Mouse (Mus musculus): ENCODE results near the gene Uchl3.

DNA sequence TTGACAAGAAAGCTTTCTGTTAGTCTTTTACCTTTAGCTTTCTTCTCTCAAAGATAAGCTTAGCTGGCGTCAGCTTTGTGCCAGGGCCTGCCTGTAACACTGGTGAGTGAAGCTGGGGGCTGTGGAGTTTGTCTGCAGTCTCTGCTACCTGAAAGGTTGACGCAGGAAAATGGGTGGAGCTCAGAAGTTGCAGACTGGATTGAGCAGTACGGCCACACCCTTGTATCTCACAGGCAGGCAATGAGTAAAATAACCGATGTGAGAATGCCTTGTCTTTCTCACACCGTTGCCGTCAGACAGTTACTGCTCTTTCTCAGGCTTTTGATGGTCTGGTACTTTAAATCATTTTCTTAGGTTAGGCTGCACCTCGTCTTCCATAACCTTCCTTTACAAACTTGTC lies 12.3 kb downstream of the Uchl3 start:
- no peak for TF ChIP-seq CTCF (IDR thresholded peaks at IDR 0.05; ENCODE audit: low read depth)
- no peak for TF ChIP-seq EP300 (optimal IDR thresholded peaks at IDR 0.05)

Data from stomach, postnatal 0 days (tissue).